Mouse (Mus musculus): Measurements from ENCODE around the gene 4933402J07Rik.

The 4933402J07Rik gene

DNA sequence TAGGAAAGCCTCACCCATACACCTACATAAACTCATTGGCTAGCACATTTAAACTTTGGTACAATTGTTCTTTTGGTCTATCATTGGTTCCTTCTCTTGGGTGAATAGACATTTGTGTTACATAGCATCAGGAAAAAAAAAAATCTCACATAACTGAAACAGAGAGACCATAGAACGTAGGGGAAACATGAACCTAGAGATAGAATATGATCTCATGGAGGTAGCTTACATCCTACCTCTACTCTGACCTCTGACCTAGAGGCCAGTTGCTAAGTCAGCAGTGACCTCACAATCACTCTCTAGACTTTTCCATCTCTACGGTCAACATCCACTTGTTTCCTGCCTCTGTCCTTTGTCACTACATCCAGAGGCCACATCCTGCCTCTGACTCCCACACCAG lies at the start of gene 4933402J07Rik:
TSS of gene 4933402J07Rik (plus strand) at position 301 of the 400 bp plus-strand sequence.
- CTCF ChIA-PET, result no interaction called here
- POLR2A ChIA-PET, result no interaction called here

DNA sequence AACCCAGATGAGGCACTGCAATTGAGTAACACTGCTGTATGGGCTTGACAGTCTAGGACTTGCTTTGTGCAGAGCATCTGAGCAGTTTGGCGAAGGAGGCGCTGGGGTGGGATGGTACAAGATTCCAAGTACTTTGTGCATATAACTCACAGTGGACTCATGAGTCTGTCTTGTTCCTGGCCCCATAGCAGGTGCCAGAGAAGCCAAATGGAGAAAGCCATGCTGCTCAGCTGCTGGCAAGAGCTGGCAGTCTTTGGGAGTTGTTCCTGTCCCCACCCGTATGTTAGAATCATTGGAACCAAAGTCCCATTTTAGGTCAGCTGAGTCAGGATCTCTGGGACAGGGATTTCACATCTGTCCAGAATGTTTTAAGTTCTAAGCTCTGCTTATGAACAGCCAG lies 46.5 kb upstream of the 4933402J07Rik start:
- ChIA-PET POLR2A (no interaction called here), CTCF (no interaction called here)

DNA sequence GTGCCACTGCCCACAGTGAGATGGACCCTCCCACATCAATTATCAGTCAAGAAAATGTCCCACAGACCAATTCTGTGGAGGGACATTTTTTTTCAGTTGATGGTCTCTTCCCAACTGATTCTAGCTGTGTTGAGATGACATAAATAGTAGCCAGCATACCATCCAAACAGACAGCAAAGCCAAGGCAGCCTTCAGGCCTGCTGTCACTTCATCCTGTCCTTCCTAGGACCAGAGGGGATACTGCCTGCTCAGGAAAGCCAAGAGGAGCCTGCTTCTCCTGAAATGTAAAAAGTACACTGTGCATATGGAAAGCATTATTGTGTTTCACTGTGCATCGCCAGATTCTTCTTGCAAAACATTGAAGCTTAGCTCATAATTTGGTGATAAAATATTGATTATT lies 38.6 kb upstream of the 4933402J07Rik start:
- POLR2A ChIA-PET, result no interaction called here
- CTCF ChIA-PET, result interaction anchor here in 2 of 4 experiments (0.6 to 1.1 kb wide), 2 partner anchors 13 to 57 kb away, joined by 3 to 4 read pairs; no protein-coding TSS in a partner anchor

DNA sequence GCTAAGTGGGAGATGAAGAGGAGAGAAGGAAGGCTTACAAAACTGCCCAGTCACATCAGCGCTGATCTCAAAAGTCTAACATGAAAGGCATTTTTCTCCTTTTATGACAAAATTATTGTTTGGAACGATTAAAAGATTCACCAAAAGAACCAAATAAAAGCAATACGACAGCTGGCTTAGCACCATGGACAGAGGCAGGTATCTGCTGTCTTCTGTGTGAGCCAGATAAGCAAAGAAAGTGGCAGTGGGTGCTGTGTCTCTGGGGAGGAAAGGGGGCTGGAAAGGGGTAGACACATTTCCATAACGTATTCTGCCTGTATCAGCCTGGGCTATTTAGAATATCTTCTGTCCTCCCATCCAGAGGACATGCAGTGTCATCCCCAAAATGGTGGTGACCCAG lies 32.5 kb upstream of the 4933402J07Rik start:
- ChIA-PET CTCF (no interaction called here), POLR2A (no interaction called here)

DNA sequence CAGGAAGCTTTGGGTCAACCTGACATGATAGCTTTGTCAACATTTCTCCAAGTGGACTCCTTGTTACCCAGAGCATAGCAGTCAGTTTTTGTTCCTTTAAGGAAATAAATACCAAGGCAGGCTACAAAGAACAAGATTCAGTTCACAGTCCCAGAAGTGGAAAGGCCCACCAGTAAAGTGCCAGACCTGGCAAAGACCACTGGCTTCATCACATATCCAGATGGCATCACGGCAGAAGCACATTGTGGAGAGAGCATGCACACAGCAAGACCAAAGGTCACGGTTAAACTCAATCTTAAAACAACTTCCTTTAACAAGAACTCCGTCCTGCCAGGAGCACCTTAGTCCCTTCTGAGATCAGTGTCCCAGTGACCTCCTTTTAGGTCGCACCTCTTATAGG lies 30.2 kb upstream of the 4933402J07Rik start:
- CTCF ChIA-PET, result no interaction called here

DNA sequence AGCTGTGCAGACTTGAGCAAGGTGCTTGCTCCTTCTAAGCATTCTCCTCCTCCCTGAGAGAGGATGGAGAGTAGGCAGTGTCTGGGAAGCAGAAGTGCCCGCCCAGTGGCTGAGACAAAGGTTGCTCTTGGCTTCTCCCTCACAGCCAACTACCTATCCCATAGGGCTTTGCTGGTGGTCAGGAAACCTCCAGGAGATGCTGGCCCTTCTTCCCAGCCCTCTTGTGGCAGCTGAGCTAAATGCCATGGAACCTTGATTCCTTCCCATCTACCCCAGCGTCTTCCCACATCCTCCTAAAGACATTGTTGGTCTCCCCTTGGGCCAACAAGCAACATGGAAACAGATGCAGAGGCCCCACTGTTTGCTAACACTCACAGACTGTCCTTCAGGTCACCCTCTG lies 28.8 kb upstream of the 4933402J07Rik start:
- CTCF ChIA-PET, result interaction anchor here in 2 of 4 experiments (0.5 to 0.7 kb wide), 3 partner anchors 86 to 1046 kb away, joined by 3 to 4 read pairs (median 3); no protein-coding TSS in a partner anchor

More for the DNA sequence above, 30.2 kb upstream of the 4933402J07Rik start:
- POLR2A ChIA-PET, result no interaction called here

DNA sequence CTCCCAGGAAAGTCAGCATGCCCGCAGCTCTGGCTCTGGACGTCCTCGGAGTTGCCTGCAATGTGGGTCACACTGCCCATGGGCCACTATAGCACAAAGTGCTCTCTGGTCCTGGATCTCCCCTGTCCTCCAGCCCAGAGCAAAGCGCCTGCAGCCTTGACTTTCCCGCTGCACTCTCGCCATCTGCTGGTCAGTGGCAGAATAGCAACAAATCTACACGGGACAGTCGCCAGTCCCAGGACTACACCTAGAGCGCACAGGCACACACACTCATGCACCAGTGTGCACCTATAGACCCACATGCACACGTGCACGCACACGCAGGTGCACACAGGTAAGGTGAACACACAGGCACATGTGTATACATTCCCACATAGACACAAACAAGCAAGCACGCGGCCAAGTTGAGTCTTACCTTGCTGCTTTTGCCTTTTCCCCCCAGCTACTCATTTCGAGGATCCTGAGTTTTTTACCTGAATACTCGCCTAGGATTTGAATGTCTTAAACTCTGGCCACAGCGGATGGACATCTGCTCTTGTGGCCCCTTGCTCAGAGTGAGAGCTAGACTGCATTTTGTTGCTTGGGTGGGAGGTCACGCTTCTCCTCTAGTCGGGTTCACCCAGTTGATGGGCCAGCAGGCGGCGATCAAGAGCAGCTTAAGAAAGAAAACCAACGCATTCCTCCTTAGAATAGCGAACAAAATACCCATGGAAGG lies 26.9 kb upstream of the 4933402J07Rik start:
- CTCF ChIA-PET, result interaction anchor here (0.5 to 2.7 kb wide), 88 partner anchors 9 to 1349 kb away, joined by 3 to 17 read pairs (median 3); no protein-coding TSS in a partner anchor
- POLR2A ChIA-PET, result interaction anchor here in 3 of 4 experiments (0.5 to 1.4 kb wide), 5 partner anchors 9 to 227 kb away, joined by 3 to 5 read pairs (median 4); no protein-coding TSS in a partner anchor

More for the DNA sequence above, 28.8 kb upstream of the 4933402J07Rik start:
- POLR2A ChIA-PET, result interaction anchor here in 1 of 4 experiments (1.3 kb wide), 1 partner anchor 600 kb away, joined by 3 read pairs; no protein-coding TSS in a partner anchor

DNA sequence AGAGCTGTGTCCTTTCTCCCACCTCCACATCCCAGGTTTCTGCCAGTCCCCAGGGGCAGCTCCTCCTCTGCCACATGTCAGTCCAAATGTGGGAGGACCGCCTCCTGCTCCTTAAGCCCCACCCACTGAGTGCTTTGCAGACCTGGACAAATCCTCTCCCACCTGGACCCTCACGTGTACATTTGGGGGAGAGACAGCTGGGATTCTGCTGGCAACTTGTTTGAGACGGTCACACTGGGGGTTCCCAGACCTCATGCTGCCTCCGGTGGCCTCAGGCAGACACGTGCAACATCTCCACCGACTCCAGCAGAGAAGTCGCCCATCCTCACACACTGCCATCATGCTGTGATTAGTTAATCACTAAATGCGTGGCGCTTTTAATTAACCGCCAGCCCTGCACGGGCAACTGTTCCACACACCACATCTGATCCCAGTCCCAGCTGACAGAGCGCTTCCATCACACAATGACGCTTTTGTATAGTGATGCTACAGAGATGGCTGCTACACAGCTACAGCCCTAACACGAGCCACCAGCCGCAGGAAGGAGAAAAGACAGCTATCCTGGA lies 23.7 kb upstream of the 4933402J07Rik start:
- ChIA-PET CTCF (interaction anchor here (0.5 to 1.0 kb wide), 5 partner anchors 8 to 632 kb away, joined by 3 to 6 read pairs (median 3); no protein-coding TSS in a partner anchor), POLR2A (interaction anchor here in 2 of 4 experiments (0.6 to 1.1 kb wide), 3 partner anchors 10 to 1501 kb away, joined by 3 read pairs; no protein-coding TSS in a partner anchor)

DNA sequence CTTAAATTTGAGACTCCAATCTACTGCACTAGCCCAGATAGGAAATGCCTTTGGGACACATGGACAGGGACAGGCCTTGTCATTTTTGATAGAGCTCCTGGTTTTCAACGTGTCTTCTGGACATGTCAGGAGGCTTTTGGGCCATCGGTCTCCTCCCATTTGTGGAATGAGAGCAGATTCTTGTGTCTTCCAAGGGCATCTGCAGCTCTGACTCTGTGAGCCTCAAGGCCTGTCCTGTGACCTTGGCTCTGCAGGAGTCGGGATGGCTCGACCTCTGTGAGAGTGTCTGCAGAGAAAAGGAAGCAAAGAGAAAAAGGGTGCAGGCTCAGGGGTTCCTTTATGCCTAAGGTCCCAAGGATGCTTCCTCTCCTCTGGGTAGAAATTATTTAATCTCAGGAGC lies 13.8 kb upstream of the 4933402J07Rik start:
- POLR2A ChIA-PET, result interaction anchor here in 2 of 4 experiments (1.0 to 1.5 kb wide), 2 partner anchors 10 to 13 kb away, joined by 3 read pairs; no protein-coding TSS in a partner anchor
- CTCF ChIA-PET, result interaction anchor here (0.5 to 3.2 kb wide), 5 partner anchors 13 to 510 kb away, joined by 3 to 17 read pairs (median 3); no protein-coding TSS in a partner anchor

DNA sequence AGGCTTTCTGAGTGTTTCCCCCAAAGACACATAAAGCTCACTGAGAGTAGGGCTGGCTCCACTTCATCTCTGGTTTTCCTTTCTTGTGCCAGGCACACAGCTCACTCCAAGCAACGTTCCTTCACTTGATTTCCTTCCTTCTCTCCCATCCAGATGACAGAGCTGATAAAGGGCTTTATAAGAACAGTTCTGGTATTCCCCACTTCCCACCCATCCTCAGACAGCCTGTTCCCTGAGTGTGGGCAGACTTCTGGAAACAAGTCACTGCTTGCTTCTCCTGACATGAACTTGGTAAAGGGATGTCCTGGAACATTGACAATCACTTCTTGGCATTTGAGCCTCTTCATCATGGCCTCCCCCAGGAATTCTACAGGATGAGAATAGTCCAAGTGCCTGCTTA lies 10.9 kb upstream of the 4933402J07Rik start:
- ChIA-PET POLR2A (no interaction called here), CTCF (interaction anchor here in 1 of 4 experiments (1.1 kb wide), 2 partner anchors 16 to 195 kb away, joined by 3 to 4 read pairs; no protein-coding TSS in a partner anchor)

DNA sequence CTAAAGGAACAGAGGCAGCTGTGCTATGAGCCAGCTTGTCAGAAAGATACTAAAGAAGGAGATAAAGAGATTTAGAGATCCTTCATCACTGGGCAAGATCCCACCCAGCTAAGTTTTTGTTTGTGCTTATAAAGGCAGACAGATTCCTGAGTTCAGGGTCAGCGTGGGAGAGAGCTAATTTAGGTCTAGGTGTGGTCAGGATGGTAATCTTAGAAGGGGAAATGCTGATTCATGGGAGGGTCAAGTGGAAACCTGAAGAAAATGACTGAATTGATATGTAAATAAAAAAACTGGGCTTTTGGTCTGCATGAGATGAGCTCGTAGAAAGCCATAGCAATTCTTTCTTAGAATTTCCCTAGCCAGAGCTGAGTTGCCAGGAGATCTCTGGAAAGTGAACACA lies 2.9 kb upstream of the 4933402J07Rik start:
- ChIA-PET POLR2A (interaction anchor here in 2 of 4 experiments (0.8 to 1.1 kb wide), 2 partner anchors 12 to 1733 kb away, joined by 3 to 6 read pairs; no protein-coding TSS in a partner anchor), CTCF (interaction anchor here in 2 of 4 experiments (1.0 to 1.7 kb wide), 2 partner anchors 24 to 25 kb away, joined by 3 to 4 read pairs; no protein-coding TSS in a partner anchor)

DNA sequence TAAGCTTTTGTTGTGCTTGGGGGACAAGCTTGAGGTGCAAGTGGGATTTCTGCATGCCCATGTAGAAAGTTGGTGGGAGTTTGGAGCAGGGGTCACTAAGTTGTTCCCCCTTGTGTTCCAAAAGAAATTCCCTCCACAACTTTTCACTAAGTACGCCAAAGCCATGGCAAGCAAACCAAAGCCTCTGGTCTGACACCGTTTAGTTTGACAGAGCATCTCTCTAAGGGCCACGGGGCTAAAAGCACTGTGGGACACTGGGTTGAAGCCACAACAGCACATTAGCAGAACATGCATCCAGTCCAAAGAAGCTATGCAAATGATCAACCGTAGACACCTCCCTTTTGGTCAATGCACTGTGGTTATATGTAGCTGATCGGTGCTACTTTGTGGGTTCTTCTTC lies 5.5 kb downstream of the 4933402J07Rik start:
- POLR2A ChIA-PET, result interaction anchor here in 2 of 4 experiments (0.6 to 0.7 kb wide), 2 partner anchors 381 to 516 kb away, joined by 4 to 5 read pairs; no protein-coding TSS in a partner anchor
- CTCF ChIA-PET, result interaction anchor here in 1 of 4 experiments (0.5 to 1.2 kb wide), 3 partner anchors 25 to 178 kb away, joined by 3 to 10 read pairs (median 3); no protein-coding TSS in a partner anchor

DNA sequence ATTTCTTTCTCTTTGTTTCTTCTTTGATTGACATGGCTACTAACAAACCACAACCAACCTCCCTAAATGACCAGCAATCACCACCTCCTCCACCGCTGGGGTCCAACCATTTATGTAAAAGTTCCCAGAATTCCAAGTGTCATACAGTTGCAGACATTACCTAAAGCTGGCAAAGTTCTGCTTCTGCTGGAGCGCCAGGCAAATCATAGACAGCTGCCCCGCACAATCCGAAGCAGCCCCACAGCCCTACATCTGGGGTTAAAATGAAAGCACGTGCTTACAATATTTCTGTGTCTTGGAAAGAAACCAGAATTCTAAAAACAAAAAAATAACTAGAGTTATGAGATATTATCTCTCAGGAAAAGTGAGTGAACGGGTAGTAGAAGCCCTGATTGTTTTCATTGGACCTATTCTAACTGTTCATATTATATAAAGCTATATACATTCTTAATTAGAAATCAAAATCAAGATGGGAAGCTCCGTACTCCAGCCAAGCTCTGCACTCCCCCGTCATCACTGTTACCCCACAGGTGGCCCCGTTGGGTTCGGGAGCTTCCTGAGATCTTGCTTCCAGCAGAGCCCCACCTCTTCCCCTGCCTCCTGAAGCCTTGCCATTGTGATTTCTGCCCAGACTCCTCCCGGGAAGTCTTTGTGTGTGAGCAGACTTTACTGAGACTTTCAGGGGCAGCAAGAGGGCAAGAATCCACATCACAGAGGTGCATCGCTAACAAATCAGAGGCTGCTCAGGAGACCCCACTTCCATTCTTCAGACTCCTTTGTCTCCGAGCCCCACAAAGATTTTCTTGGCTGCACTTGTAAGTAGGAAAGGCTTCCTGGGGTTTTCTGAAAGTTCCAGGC lies 6.3 kb downstream of the 4933402J07Rik start:
- CTCF ChIA-PET, result interaction anchor here (0.6 to 2.1 kb wide), 6 partner anchors 11 to 178 kb away, joined by 3 to 10 read pairs (median 4); no protein-coding TSS in a partner anchor
- POLR2A ChIA-PET, result interaction anchor here in 2 of 4 experiments (0.6 to 1.3 kb wide), 4 partner anchors 10 to 516 kb away, joined by 3 to 5 read pairs (median 4); no protein-coding TSS in a partner anchor

DNA sequence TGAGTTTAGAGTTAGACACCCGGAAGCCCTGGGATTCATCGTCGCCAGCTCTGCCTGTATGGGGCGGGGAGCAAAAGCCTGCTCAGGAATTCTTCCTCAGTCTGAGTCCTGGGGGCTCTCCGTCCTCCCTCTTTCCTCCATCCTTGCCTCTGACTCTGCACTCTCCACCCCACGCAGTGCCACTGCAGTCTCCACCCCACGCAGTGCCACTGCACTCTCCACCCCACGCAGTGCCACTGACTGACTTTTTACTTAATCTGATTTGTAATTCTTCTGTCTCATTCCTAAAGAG lies 6.9 kb downstream of the 4933402J07Rik start:
- POLR2A ChIA-PET, result interaction anchor here in 1 of 4 experiments (0.8 to 1.3 kb wide), 2 partner anchors 10 to 12 kb away, joined by 3 read pairs; no protein-coding TSS in a partner anchor
- CTCF ChIA-PET, result interaction anchor here in 3 of 4 experiments (0.6 to 2.1 kb wide), 6 partner anchors 11 to 462 kb away, joined by 3 to 10 read pairs (median 4); no protein-coding TSS in a partner anchor

DNA sequence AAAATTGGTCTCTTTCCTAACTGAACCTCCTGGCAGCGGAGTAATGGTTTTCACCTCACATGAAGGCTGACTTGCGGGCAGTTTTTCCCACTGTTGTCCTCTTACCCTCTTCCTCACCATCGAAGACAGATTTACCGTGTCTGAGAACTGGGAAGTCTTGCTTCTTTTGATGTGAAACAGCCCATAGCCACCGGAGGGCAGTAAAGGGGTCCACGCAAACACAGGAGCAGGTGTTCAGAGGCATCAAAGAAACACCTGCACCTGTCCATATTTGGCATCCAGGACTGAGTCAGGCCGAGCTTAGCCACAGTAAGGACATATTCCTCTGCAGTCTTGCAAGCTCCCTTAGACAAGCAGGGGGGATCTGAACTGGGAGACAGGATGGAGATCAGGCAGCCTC lies 7.2 kb downstream of the 4933402J07Rik start:
- ChIA-PET CTCF (interaction anchor here in 2 of 4 experiments (0.6 to 2.1 kb wide), 5 partner anchors 34 to 462 kb away, joined by 3 to 7 read pairs (median 3); no protein-coding TSS in a partner anchor), POLR2A (interaction anchor here in 1 of 4 experiments (1.3 kb wide), 1 partner anchor 9 kb away, joined by 3 read pairs; no protein-coding TSS in a partner anchor)

DNA sequence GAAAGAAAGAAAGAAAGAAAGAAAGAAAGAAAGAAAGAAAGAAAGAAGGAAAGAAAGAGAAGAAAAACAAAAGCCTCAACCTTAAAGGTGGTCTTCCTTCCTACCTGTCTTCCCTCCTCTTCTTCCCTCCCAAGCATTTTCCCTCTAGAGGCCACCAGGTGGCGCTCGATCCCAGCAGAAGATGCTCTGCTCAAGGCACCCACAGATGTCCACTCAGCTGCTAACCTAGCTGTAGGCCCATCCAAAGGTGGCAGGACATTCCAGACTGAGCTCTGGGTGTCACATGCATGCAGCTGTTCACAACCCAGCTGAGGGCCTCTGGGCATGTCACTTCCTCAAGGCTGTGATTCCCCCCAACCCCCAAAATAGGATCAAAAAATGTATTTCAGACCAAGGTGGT lies 30.6 kb downstream of the 4933402J07Rik start:
- ChIA-PET CTCF (interaction anchor here (0.6 to 5.8 kb wide), 18 partner anchors 15 to 1832 kb away, joined by 3 to 44 read pairs (median 4); no protein-coding TSS in a partner anchor), POLR2A (no interaction called here)

DNA sequence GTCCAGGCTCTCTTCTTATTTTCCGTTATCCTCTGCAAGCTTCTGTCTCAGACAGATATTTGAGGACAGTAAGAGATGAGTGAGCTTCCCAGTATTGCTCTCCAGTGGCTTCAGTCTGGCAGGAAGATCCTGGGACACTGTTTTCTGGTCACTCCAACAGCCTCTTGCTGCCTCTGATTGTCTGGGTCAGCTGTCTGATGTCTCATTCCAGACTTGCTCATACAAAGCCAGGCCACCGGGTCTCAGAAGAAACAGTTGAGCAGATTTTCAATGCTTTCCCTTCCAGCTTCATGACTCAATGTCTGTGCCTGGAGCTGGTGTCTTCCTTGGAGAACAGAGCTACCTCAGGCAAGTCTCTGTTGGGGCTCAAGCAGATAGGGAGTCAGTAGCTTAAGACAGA lies 39.1 kb downstream of the 4933402J07Rik start:
- ChIA-PET CTCF (interaction anchor here in 3 of 4 experiments (0.6 to 1.6 kb wide), 4 partner anchors 54 to 139 kb away, joined by 3 to 4 read pairs (median 3); no protein-coding TSS in a partner anchor), POLR2A (no interaction called here)

DNA sequence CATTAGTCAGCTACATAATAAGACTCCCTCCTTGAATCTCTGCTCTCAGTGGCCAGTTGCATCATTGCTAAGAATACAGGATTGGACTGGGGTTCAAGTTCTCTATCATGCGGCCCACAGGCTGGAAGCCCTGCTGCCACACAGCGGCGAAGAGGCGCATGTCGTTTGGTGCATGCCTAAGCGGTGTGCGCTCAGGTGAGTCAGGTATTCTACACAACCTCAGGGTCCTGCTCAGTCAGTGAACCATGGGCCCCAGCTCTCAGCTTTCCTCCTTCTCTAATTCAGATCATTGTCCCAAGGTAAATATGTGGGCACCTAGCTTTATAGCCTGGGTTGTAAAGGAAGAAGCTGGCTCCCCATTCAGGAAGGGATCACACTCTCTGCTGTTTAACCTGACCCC lies 45.5 kb downstream of the 4933402J07Rik start:
- ChIA-PET POLR2A (interaction anchor here in 2 of 4 experiments (0.7 to 1.0 kb wide), 2 partner anchors 19 to 501 kb away, joined by 3 read pairs; no protein-coding TSS in a partner anchor), CTCF (interaction anchor here (0.7 to 2.3 kb wide), 12 partner anchors 12 to 500 kb away, joined by 3 to 14 read pairs (median 4); no protein-coding TSS in a partner anchor)

Data from embryonic stem cell, embryonic (primary cell).